Mouse (Mus musculus) megakaryocyte, embryonic 14.5 days (primary cell): ENCODE measurements around the gene Ccdc130. TPM values are rescaled to one million over a fixed set of nuclear protein-coding genes. Genes with fewer than 3 reads are reported as not detected.

Experiments used
- H3K27me3 ChIP-seq: replicated peaks from 2 replicates; pipeline ENCODE3; 2012; ENCODE audit warnings: inconsistent platforms
- H3K36me3 ChIP-seq: replicated peaks from 2 replicates; pipeline ENCODE3; 2012; ENCODE audit warnings: low read length, inconsistent platforms, mixed read lengths
- H3K4me1 ChIP-seq: 2 replicates; pipeline ENCODE4 v1.6.1; 2012; ENCODE audit warnings: inconsistent platforms
- H3K4me3 ChIP-seq: replicated peaks from 2 replicates; pipeline ENCODE3; 2012; ENCODE audit warnings: moderate library complexity, mild to moderate bottlenecking, inconsistent platforms
- H3K9me3 ChIP-seq: 2 replicates; pipeline ENCODE4 v1.6.1; 2012; ENCODE audit warnings: inconsistent platforms
- FLI1 ChIP-seq: IDR thresholded peaks from 2 replicates; pipeline ENCODE4 v1.6.1; 2012; ENCODE audit warnings: low read length, inconsistent platforms, mixed read lengths
- GATA1 ChIP-seq: IDR thresholded peaks from 3 replicates; pipeline ENCODE4 v1.6.1; 2012; ENCODE audit warnings: mixed read lengths, low read length, inconsistent platforms, borderline replicate concordance
- polyA plus RNA-seq: library from polyadenylated mRNA; stranded (reverse); fragments of >175 nt; gene quantifications from 2 replicates; pipeline ENCODE4 v1.2.3, GENCODE M21; 2012; ENCODE audit warnings: low replicate concordance; ENCODE audit not compliant: insufficient read depth

Gene Ccdc130
- polyA plus RNA-seq, 1 experiment = 20.9 TPM

GRCm38 (mm10) chr8:84218143-84218542, 52.0 kb downstream of the Ccdc130 start:
- peaks cover 27% of the 10 kb centered on the region for H3K4me1 ChIP-seq
- peaks cover 91% of the 10 kb centered on the region for H3K36me3 ChIP-seq
- no peaks in the 10 kb centered on the region for H3K27me3 ChIP-seq
- H3K9me3 ChIP-seq = no peaks in the 10 kb centered on the region
- TF ChIP-seq GATA1 (no peak), FLI1 (no peak)
- H3K4me3 ChIP-seq = no peak overlapping the region

DNA sequence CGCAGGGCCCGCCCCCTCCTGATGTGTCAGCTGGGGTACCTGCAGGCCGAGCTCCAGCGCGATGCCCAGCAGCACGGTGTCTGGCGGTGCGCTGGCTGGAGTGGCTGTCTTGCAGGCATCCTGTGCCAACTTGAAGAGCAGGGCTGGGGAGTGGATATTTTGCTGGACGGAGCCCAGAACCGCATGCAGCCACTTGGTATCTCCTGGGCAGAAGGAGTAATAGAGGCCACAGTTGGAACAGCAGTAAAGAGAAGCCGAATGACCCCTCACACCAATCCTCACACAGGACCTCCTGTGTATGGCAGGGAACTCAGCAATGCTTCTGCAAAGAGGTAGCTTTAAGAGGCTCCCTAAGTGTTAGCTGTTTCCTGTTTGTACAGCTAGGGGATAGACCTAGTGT, 53.0 kb downstream of the Ccdc130 start:
- Histone ChIP-seq H3K4me1 (peaks cover 22% of the 10 kb centered on the region), H3K27me3 (no peaks in the 10 kb centered on the region), H3K4me3 (no peak overlapping the region), H3K36me3 (peaks cover 91% of the 10 kb centered on the region), H3K9me3 (no peaks in the 10 kb centered on the region)
- TF ChIP-seq FLI1 (no peak), GATA1 (no peak)

DNA sequence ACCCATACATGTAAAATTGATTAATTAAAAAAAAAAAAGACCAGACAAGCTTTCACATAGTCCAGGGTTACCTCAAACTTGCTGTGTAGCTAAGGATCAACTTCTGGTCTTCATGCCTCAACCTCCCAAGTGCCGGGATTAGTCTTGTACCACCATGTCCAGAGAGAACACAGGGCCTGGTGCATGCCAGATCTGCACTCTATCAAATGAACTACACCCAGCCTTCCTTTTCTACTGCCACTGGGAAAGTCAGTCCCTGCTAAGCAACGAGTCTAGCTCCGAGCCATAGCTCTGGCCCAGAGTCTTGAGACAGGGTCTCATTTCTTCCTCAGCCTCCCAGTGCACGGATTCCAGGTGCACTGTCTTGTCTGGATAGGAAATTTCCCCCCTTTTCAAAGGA, 56.9 kb downstream of the Ccdc130 start:
- Histone ChIP-seq H3K4me3 (no peak overlapping the region), H3K4me1 (peaks cover 49% of the 10 kb centered on the region), H3K9me3 (no peaks in the 10 kb centered on the region), H3K36me3 (peaks cover 99% of the 10 kb centered on the region), H3K27me3 (no peaks in the 10 kb centered on the region)
- TF ChIP-seq GATA1 = no peak
- TF ChIP-seq FLI1 = no peak

GRCm38 (mm10) chr8:84211881-84212563, 58.2 kb downstream of the Ccdc130 start:
- TF ChIP-seq GATA1 (no peak), FLI1 (no peak)
- Histone ChIP-seq H3K36me3 (peaks cover 99% of the 10 kb centered on the region), H3K27me3 (no peaks in the 10 kb centered on the region), H3K4me3 (peak overlapping the region; percentile 59), H3K4me1 (peaks cover 55% of the 10 kb centered on the region), H3K9me3 (no peaks in the 10 kb centered on the region)

DNA sequence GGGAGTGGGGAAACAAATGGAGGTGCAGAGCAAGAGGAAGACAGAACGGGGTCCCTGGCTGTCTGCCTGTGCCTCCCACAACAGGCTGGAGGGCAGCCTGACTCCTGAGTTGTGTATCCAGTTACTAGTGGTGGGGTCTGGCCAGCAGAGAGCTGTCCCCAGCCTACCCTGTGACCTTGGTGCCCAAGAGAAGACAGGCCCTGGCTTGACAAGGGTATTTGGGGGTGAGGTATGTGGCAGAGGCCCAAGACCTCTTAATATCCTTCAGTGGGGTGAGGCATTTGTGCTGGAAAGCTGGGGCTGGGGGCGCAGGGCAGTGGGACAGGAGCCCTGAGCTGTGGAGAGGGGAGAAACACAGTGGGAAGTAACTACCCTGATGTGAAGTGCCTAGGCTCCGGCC, 59.0 kb downstream of the Ccdc130 start:
- Histone ChIP-seq H3K4me1 (peaks cover 62% of the 10 kb centered on the region), H3K9me3 (no peaks in the 10 kb centered on the region), H3K36me3 (peaks cover 97% of the 10 kb centered on the region), H3K4me3 (no peak overlapping the region), H3K27me3 (no peaks in the 10 kb centered on the region)
- no peak for TF ChIP-seq GATA1
- no peak for TF ChIP-seq FLI1

DNA sequence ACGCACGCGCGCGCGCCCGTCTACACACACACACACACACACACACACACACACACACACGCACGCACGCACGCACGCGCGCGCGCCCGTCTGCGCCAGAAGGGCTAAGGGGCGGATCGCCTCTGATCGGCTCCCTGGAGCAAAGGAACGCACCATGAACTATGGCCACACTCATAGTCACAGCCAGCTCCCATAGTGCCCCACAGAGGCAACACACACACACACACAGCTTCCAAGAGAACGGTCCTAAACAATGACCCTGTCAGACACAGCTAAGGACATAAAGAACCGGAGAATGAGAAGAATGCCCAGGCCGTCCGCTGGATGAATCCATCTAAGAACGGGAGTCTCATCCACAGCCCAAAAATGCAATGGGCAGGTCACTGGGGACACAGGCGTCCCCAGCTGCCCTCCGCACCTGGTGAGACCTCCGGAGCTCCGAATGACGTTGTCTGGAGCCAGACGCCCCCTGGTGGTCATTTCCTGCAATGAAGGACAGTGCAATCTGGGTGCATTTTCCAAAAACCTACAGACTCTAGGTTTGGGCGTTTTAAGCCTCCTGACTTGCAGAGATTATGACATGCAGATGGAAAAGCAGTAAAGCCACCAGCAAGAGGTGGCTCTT, 59.9 kb downstream of the Ccdc130 start:
- no peak overlapping the region for H3K4me3 ChIP-seq
- H3K9me3 ChIP-seq = no peaks in the 10 kb centered on the region
- TF ChIP-seq GATA1 (no peak), FLI1 (no peak)
- peaks cover 97% of the 10 kb centered on the region for H3K36me3 ChIP-seq
- no peaks in the 10 kb centered on the region for H3K27me3 ChIP-seq
- peaks cover 71% of the 10 kb centered on the region for H3K4me1 ChIP-seq

GRCm38 (mm10) chr8:84208381-84209380, 61.5 kb downstream of the Ccdc130 start:
- TF ChIP-seq FLI1 (no peak), GATA1 (no peak)
- Histone ChIP-seq H3K4me1 (peaks cover 82% of the 10 kb centered on the region), H3K27me3 (no peaks in the 10 kb centered on the region), H3K4me3 (peak overlapping the region; percentile 83), H3K9me3 (no peaks in the 10 kb centered on the region), H3K36me3 (peaks cover 87% of the 10 kb centered on the region)

DNA sequence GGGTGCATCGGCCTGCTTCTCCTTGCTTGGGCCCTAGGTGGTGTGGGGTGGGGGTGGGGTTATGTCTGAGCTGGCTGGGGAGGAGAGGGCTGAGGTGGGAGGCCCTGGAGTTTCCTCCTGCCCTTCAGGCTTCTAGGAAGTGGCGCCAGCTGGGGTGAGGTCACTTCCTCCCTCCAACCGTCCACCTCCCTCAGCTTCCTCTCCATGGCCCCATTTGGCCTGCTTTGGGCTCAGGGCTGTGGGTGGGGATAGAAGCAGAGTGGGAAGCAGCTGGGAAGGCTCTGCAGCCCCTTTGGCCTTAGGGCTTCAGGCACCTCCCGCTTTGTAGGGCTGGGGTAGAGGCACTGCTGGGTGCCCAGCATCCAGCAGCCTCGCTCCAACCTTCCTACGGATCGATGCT, 62.4 kb downstream of the Ccdc130 start:
- Histone ChIP-seq H3K4me1 (peaks cover 90% of the 10 kb centered on the region), H3K4me3 (peak overlapping the region; percentile 83), H3K9me3 (no peaks in the 10 kb centered on the region), H3K36me3 (peaks cover 83% of the 10 kb centered on the region), H3K27me3 (no peaks in the 10 kb centered on the region)
- TF ChIP-seq FLI1 (no peak), GATA1 (no peak)

Other genes starting within 250 kb of the Ccdc130 start
- gene Palm3, start 248.9 kb downstream of the Ccdc130 start, polyA plus RNA-seq = not detected in 2 replicates
- 7.7 and 7.9 TPM in 2 replicates for gene Il27ra, start 227.8 kb downstream of the Ccdc130 start, polyA plus RNA-seq
- 0.31 TPM in 1 of 2 replicates, not detected in the other for gene Rln3, start 225.4 kb downstream of the Ccdc130 start, polyA plus RNA-seq
- gene Gm10643, start 205.2 kb downstream of the Ccdc130 start, polyA plus RNA-seq = not detected in 2 replicates
- gene Rfx1, start 203.5 kb downstream of the Ccdc130 start, polyA plus RNA-seq = 35.9 and 36.0 TPM in 2 replicates
- 28.7 and 79.3 TPM in 2 replicates for gene Dcaf15, start 165.6 kb downstream of the Ccdc130 start, polyA plus RNA-seq
- gene Podnl1, start 144.4 kb downstream of the Ccdc130 start, polyA plus RNA-seq = 0.75 TPM in 1 of 2 replicates, not detected in the other
- gene Cc2d1a, start 122.4 kb downstream of the Ccdc130 start, polyA plus RNA-seq = 28.0 and 32.7 TPM in 2 replicates
- gene 4930432K21Rik, start 122.4 kb downstream of the Ccdc130 start, polyA plus RNA-seq = 0.72 TPM in 1 of 2 replicates, not detected in the other
- 0.87 TPM in 1 of 2 replicates, not detected in the other for gene Nanos3, start 85.2 kb downstream of the Ccdc130 start, polyA plus RNA-seq
- gene Zswim4, start 33.3 kb downstream of the Ccdc130 start, polyA plus RNA-seq = 14.1 and 16.0 TPM in 2 replicates
- 80.4 and 326 TPM in 2 replicates for gene D8Ertd738e, start 20.7 kb downstream of the Ccdc130 start, polyA plus RNA-seq
- 106 and 208 TPM in 2 replicates for gene Mri1, start 13.1 kb downstream of the Ccdc130 start, polyA plus RNA-seq
- gene Cacna1a, start 118.1 kb upstream of the Ccdc130 start, polyA plus RNA-seq = 21.6 and 48.9 TPM in 2 replicates